Mouse (Mus musculus) gastrocnemius, adult 2 months (tissue): Measurements from ENCODE around the gene Snrnp48. TPM values are rescaled to one million over a fixed set of nuclear protein-coding genes. Genes with fewer than 3 reads are reported as not detected.

Experiments
- DNase-seq: peaks from one replicate; pipeline ENCODE4 v3.0.0; 2022
- H3K27ac ChIP-seq: fragments of 200-600 bp; 2 replicates; pipeline ENCODE4 v1.8.1; 2022; ENCODE audit warnings: mild to moderate bottlenecking
- H3K4me3 ChIP-seq: fragments of 200-600 bp; 2 replicates; pipeline ENCODE4 v1.8.1; 2022; ENCODE audit warnings: mild to moderate bottlenecking, moderate library complexity
- CTCF ChIP-seq: fragments of 200-600 bp; IDR thresholded peaks from 2 replicates; pipeline ENCODE4 v1.8.1; 2022; ENCODE audit warnings: antibody characterized with exemption, mild to moderate bottlenecking, moderate library complexity
- intact Hi-C: fragments of 180-260 bp; cut with DNase I; formaldehyde crosslinking; loops from one replicate; pipeline ENCODE4 v1.15.1; 2025
- total RNA-seq, 2 experiments: library from RNA; stranded (reverse); gene quantifications; 2 replicates each; pipeline ENCODE4 v1.2.3; 2021

Snrnp48 gene
- total RNA-seq, 2 experiments from 2014 or later: 9.9 to 10.3 TPM

DNA sequence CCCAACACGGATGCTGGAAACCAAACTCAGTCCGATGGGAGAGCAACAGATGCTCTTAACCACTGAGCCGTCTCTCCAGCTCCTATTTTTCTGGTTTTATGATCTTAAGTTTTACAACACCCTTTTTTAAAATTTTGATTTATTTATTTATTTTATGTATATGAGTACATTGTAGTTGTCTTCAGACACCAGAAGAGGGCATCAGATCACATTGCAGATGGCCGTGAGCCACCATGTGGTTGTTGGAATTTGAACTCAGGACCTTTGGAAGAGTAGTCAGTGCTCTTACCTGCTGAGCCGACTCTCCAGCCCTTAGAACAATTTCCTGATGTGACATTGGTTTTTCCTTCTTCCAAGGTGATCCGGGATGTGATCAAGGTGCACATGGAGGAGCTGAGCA is 15.6 kb downstream of the Snrnp48 start:
- intact Hi-C loops: loop anchor here (10.0 kb wide), 1 partner anchor 766 kb away; no protein-coding TSS in a partner anchor
- Histone ChIP-seq H3K4me3 (no peak overlapping the region), H3K27ac (no peak overlapping the region)
- no peak for DNase-seq
- TF ChIP-seq CTCF: peak; percentile 38

DNA sequence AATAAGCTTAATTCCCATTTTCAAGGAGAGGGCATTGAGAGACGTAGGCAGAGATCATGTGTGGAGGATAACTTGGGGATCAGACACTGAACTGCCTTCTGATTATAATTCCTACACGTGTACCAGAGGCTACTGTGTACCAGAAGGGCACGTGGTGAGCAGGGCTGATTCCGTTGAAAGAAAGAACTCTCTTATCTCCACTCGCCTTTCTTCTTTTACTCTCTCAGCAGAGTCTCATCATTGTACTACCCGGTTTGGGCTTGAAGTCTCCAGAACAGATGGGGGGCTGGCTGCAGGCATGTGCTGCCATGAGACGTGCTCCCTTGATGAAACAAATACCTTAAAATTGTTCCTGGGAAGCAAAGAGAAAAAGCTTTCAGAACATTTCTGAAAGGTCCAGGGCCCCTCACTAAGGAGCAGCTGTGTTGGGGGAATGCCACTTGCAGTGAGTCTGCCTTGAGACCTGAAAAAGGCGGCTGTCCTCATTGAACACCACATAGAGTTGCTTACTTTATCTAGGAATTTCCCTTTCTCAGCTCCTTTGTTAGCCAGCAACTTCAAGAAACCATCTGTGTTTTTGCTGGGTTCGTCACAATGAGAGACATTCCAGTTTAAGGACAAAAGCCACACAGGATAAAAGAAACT is 25.6 kb downstream of the Snrnp48 start:
- no peak for TF ChIP-seq CTCF
- Histone ChIP-seq H3K27ac (no peak overlapping the region), H3K4me3 (no peak overlapping the region)
- no peak for DNase-seq
- intact Hi-C loops: no loop called here

- DNase-seq: no peak
- TF ChIP-seq CTCF: no peak
- no peak overlapping the region for H3K27ac ChIP-seq
- no peak overlapping the region for H3K4me3 ChIP-seq
- intact Hi-C loops: no loop called here
Observed at GRCm38 (mm10) chr13:38232411-38232810, 27.7 kb downstream of the Snrnp48 start.

DNA sequence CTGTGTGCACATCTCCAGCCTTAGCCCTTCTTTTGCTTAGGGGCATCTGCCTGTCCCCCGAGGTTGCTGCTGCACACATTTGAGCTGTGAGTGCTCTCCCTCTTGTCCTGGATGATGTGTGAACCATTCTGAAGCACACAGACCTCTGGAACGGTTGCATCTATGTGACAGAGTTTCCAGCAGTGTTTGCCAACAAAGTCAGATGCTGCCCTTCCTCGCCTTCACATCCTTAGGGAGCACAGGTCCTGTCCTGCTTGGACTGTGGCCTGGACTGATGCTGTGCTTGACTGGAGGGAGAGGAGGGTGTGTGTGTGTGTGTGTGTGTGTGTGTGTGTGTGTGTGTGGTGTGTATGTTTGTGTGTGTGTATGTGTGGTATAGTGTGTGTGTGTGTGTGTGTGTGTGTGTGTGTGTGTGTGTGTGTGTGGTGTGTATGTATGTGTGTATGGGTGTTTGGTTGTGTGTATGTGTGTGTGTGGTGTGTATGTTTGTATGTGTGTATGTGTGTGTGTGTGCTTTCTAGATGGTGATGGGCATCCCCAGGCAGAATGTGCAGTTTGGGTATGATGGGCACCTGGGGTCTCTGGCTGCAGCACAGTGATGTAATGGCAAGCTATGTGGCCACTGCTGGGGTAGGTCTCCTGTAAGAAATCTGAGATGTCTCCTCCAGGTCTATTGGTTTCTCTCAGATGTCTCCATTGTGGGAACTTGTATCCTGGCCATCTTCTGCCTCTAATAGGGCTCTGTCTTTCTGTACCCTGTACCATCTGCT is 28.3 kb downstream of the Snrnp48 start:
- DNase-seq: no peak
- Histone ChIP-seq H3K4me3 (no peak overlapping the region), H3K27ac (no peak overlapping the region)
- no peak for TF ChIP-seq CTCF
- intact Hi-C loops: no loop called here

GRCm38 (mm10) chr13:38234651-38235050 is 29.9 kb downstream of the Snrnp48 start:
- intact Hi-C loops: no loop called here
- no peak for DNase-seq
- H3K4me3 ChIP-seq: no peak overlapping the region
- no peak for TF ChIP-seq CTCF
- H3K27ac ChIP-seq: no peak overlapping the region

DNA sequence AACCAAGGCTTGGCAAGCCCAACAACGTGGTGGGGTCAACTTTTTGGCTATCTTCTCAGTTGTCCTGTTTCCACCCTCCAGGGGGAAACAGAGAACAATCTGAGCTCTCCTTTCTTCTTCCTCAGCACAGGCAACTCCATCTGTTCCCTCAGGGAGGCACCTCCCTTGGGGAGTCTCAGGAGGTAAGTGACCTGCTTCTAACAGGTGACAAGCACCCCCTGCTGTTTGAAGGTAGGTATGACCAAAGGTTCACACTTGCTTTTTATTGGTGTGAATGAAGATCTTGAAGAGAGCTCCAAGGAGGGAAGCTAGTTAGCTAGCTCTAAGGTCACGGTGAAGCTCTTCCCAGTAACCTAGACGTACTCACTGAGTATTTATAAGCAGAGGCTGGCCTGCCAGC is 30.6 kb downstream of the Snrnp48 start:
- no peak for DNase-seq
- TF ChIP-seq CTCF: peak; percentile 2; the same call in 1 of the 2 replicates
- intact Hi-C loops: no loop called here
- Histone ChIP-seq H3K4me3 (no peak overlapping the region), H3K27ac (no peak overlapping the region)

- no peak for TF ChIP-seq CTCF
- Histone ChIP-seq H3K4me3 (no peak overlapping the region), H3K27ac (no peak overlapping the region)
- intact Hi-C loops: no loop called here
- no peak for DNase-seq
Observed at GRCm38 (mm10) chr13:38248151-38248550, 43.4 kb downstream of the Snrnp48 start.

- intact Hi-C loops: no loop called here
- no peak for TF ChIP-seq CTCF
- no peak for DNase-seq
- Histone ChIP-seq H3K27ac (no peak overlapping the region), H3K4me3 (no peak overlapping the region)
Observed at GRCm38 (mm10) chr13:38251226-38251625, 46.5 kb downstream of the Snrnp48 start.

DNA sequence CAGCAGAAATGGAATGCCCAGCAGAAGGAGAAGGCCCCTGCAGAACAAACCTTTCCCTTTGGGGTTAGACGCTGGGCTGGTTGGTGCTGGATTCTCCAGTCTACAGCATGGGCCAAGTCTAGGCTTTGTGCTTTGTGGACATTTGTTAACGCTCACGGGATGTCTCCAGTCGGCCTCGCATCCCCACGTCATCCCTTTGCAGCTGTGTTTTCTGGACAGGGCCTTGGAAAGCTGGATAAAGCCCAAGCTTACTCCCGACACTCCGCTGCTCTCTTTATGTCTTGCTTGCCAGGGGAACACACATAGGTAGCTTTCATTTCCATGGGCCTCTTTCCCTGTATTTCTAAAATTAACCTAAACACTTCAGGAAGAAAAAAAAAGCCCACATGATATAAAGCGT is 49.0 kb downstream of the Snrnp48 start:
- peak; percentile 61 for DNase-seq
- Histone ChIP-seq H3K4me3 (no peak overlapping the region), H3K27ac (no peak overlapping the region)
- intact Hi-C loops: no loop called here
- no peak for TF ChIP-seq CTCF

DNA sequence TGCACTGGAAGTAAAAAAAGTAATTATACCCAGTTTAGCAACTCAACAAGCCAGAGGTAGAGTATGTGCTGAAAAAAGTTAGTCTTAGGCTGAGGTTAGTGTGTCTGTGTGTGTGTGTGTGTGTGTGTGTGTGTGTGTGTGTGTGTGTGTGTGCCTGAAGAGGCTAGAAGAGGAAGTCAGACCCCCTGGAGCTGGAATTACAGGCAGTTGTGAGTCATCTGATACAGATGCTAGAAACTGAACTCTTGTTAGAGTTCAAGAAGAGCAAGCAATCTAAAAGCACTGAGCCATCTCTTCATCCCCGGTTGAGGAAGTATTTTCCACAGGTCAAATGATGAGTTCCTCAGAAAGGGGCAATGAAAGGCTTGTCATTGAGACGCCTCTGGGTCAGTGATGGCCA is 54.2 kb downstream of the Snrnp48 start:
- H3K4me3 ChIP-seq: no peak overlapping the region
- intact Hi-C loops: no loop called here
- no peak overlapping the region for H3K27ac ChIP-seq
- TF ChIP-seq CTCF: no peak
- no peak for DNase-seq

GRCm38 (mm10) chr13:38269055-38269692 is 64.4 kb downstream of the Snrnp48 start:
- H3K4me3 ChIP-seq: no peak overlapping the region
- no peak for TF ChIP-seq CTCF
- intact Hi-C loops: no loop called here
- no peak for DNase-seq
- H3K27ac ChIP-seq: no peak overlapping the region

GRCm38 (mm10) chr13:38272624-38273023 is 67.9 kb downstream of the Snrnp48 start:
- DNase-seq: no peak
- Histone ChIP-seq H3K27ac (no peak overlapping the region), H3K4me3 (no peak overlapping the region)
- intact Hi-C loops: no loop called here
- no peak for TF ChIP-seq CTCF

Other genes with a start within 250 kb of the Snrnp48 start
- 10 to 100 TPM; 66.3 to 72.4 TPM for gene Ssr1, start 210.7 kb upstream of the Snrnp48 start, total RNA-seq
- 1 to 10 TPM; 8.2 to 8.7 TPM for gene Riok1, start 167.9 kb upstream of the Snrnp48 start, total RNA-seq
- 1 to 10 TPM in 1 of 2 experiments, under 1 TPM in 1; 0.74 to 1.5 TPM for gene Cage1, start 167.9 kb upstream of the Snrnp48 start, total RNA-seq
- gene Dsp, start 53.6 kb upstream of the Snrnp48 start, total RNA-seq: under 1 TPM in 1 of 2 experiments, not detected in 1; 0.03 TPM
- 10 to 100 TPM; 11.2 to 11.3 TPM for gene Bmp6, start 140.2 kb downstream of the Snrnp48 start, total RNA-seq